Mouse (Mus musculus) MEL (cell line): ENCODE measurements around the gene Megf8. TPM values are rescaled to one million over a fixed set of nuclear protein-coding genes. Genes with fewer than 3 reads are reported as not detected.

ENCODE experiments used
- DNase-seq: peaks from one replicate; pipeline ENCODE4 v3.0.0; 2011; ENCODE audit warnings: low read depth, low spot score
- H3K27ac ChIP-seq: 2 replicates; pipeline ENCODE4 v1.5.1; 2012; ENCODE audit warnings: low read depth, mild to moderate bottlenecking, control low read depth, low read length, moderate library complexity; ENCODE audit not compliant: control insufficient read depth
- H3K27me3 ChIP-seq, 2 experiments: fragments of 150-350 bp in 1 of 2; sonication (generic) in 1 of 2; 2 replicates each; pipeline ENCODE4 v1.6.1; 2012; ENCODE audit warnings: low read length in 2 of 2, mild to moderate bottlenecking in 2 of 2, improper control_type of control experiment in 1 of 2, moderate library complexity in 1 of 2; ENCODE audit not compliant: insufficient read depth in 2 of 2, control insufficient read depth in 1 of 2
- H3K36me3 ChIP-seq, 2 experiments: 2 replicates each; pipeline ENCODE4 v1.6.1; 2012 to 2014; ENCODE audit warnings: low read length in 2 of 2, improper control_type of control experiment in 1 of 2, inconsistent platforms in 1 of 2, mild to moderate bottlenecking in 1 of 2; ENCODE audit not compliant: insufficient read depth in 2 of 2, control insufficient read depth in 1 of 2
- H3K4me1 ChIP-seq, 2 experiments: fragments of 150-350 bp in 1 of 2; sonication (generic) in 1 of 2; 2 replicates each; pipeline ENCODE4 v1.6.1; 2012; ENCODE audit warnings: low read length in 2 of 2, improper control_type of control experiment in 1 of 2, mild to moderate bottlenecking in 1 of 2; ENCODE audit not compliant: insufficient read depth in 2 of 2, control insufficient read depth in 1 of 2
- H3K4me3 ChIP-seq, 2 experiments: fragments of 150-350 bp in 1 of 2; sonication (generic) in 1 of 2; 2 replicates each; pipeline ENCODE4 v1.5.1; 2012; ENCODE audit warnings: low read depth in 2 of 2, low read length in 2 of 2, mild to moderate bottlenecking in 2 of 2, moderate library complexity in 2 of 2, control low read depth in 1 of 2, improper control_type of control experiment in 1 of 2; ENCODE audit not compliant: control insufficient read depth in 1 of 2, insufficient read depth in 1 of 2
- H3K79me2 ChIP-seq: 2 replicates; pipeline ENCODE4 v1.6.1; 2012; ENCODE audit warnings: mild to moderate bottlenecking, low read length, moderate library complexity; ENCODE audit not compliant: control insufficient read depth, poor library complexity, insufficient read depth
- H3K9ac ChIP-seq: 2 replicates; pipeline ENCODE4 v1.6.1; 2012; ENCODE audit warnings: low read depth, mild to moderate bottlenecking, control low read depth, low read length, moderate library complexity; ENCODE audit not compliant: control insufficient read depth, poor library complexity, severe bottlenecking
- H3K9me3 ChIP-seq: fragments of 150-350 bp; sonication (generic); replicated peaks from 2 replicates; pipeline ENCODE4 v1.6.1; 2012; ENCODE audit warnings: mild to moderate bottlenecking, low read length, improper control_type of control experiment, moderate library complexity; ENCODE audit not compliant: insufficient read depth
- BHLHE40 ChIP-seq: IDR thresholded peaks from 2 replicates; pipeline ENCODE4 v1.6.1; 2012; ENCODE audit warnings: low read depth, mild to moderate bottlenecking, inconsistent platforms, low read length, improper control_type of control experiment, borderline replicate concordance
- CHD1 ChIP-seq: IDR thresholded peaks from 2 replicates; pipeline ENCODE4 v1.6.1; 2012; ENCODE audit warnings: low read depth, mild to moderate bottlenecking, inconsistent platforms, low read length, improper control_type of control experiment
- CHD2 ChIP-seq: IDR thresholded peaks from 2 replicates; pipeline ENCODE4 v1.6.1; 2011; ENCODE audit warnings: low read length, improper control_type of control experiment
- E2F4 ChIP-seq: IDR thresholded peaks from 2 replicates; pipeline ENCODE4 v1.6.1; 2011; ENCODE audit warnings: low read depth, low read length, improper control_type of control experiment, borderline replicate concordance
- ETS1 ChIP-seq: IDR thresholded peaks from 2 replicates; pipeline ENCODE4 v1.6.1; 2012; ENCODE audit warnings: low read depth, mild to moderate bottlenecking, inconsistent platforms, low read length, improper control_type of control experiment, moderate library complexity
- GATA1 ChIP-seq: IDR thresholded peaks from 2 replicates; pipeline ENCODE4 v1.6.1; 2011; ENCODE audit warnings: low read depth, low read length, improper control_type of control experiment
- HCFC1 ChIP-seq: IDR thresholded peaks from 2 replicates; pipeline ENCODE4 v1.6.1; 2012; ENCODE audit warnings: low read depth, mild to moderate bottlenecking, inconsistent platforms, low read length, improper control_type of control experiment, moderate library complexity
- KAT2A ChIP-seq: conservative IDR thresholded peaks from 2 replicates; pipeline ENCODE4 v1.6.1; 2012; ENCODE audit warnings: low read depth, low read length, improper control_type of control experiment, inconsistent platforms
- MAZ ChIP-seq: IDR thresholded peaks from 2 replicates; pipeline ENCODE4 v1.6.1; 2012; ENCODE audit warnings: low read depth, mild to moderate bottlenecking, inconsistent platforms, low read length, improper control_type of control experiment
- MXI1 ChIP-seq: IDR thresholded peaks from 2 replicates; pipeline ENCODE4 v1.6.1; 2011; ENCODE audit warnings: mild to moderate bottlenecking, low read depth, low read length, improper control_type of control experiment
- MYB ChIP-seq: IDR thresholded peaks from 2 replicates; pipeline ENCODE4 v1.6.1; 2011; ENCODE audit warnings: mild to moderate bottlenecking, low read depth, low read length, improper control_type of control experiment
- MYC ChIP-seq: IDR thresholded peaks from 2 replicates; pipeline ENCODE4 v1.6.1; 2011; ENCODE audit warnings: low read depth, mild to moderate bottlenecking, low read length, improper control_type of control experiment, moderate library complexity
- NELFE ChIP-seq: IDR thresholded peaks from 2 replicates; pipeline ENCODE4 v1.6.1; 2011; ENCODE audit warnings: low read depth, low read length, improper control_type of control experiment
- POLR2AphosphoS5 ChIP-seq: IDR thresholded peaks from 2 replicates; pipeline ENCODE4 v1.6.1; 2012; ENCODE audit warnings: low read depth, borderline replicate concordance, mild to moderate bottlenecking, inconsistent platforms, low read length, moderate library complexity, mixed read lengths
- RAD21 ChIP-seq: IDR thresholded peaks from 2 replicates; pipeline ENCODE4 v1.6.1; 2011; ENCODE audit warnings: mild to moderate bottlenecking, low read depth, low read length, improper control_type of control experiment
- SIN3A ChIP-seq: IDR thresholded peaks from 2 replicates; pipeline ENCODE4 v1.6.1; 2012; ENCODE audit warnings: low read length, improper control_type of control experiment, inconsistent platforms
- SMC3 ChIP-seq: IDR thresholded peaks from 2 replicates; pipeline ENCODE4 v1.6.1; 2011; ENCODE audit warnings: low read depth, low read length, improper control_type of control experiment
- USF1 ChIP-seq: IDR thresholded peaks from 2 replicates; pipeline ENCODE4 v1.6.1; 2014; ENCODE audit warnings: low read depth, mild to moderate bottlenecking, inconsistent platforms, low read length, improper control_type of control experiment, moderate library complexity
- ZKSCAN1 ChIP-seq: IDR thresholded peaks from 2 replicates; pipeline ENCODE4 v1.6.1; 2012; ENCODE audit warnings: low read depth, mild to moderate bottlenecking, inconsistent platforms, low read length, improper control_type of control experiment, moderate library complexity
- ZMIZ1 ChIP-seq: IDR thresholded peaks from 2 replicates; pipeline ENCODE4 v1.6.1; 2012; ENCODE audit warnings: low read depth, mild to moderate bottlenecking, inconsistent platforms, low read length, improper control_type of control experiment, moderate library complexity
- polyA plus RNA-seq, 2 experiments: library from polyadenylated mRNA; stranded (reverse) in 1 of 2; unstranded in 1 of 2; fragments of >175 nt in 1 of 2; fragments of >200 nt in 1 of 2; gene quantifications; 2 replicates each; pipeline versions ENCODE4 v1.2.1 to v1.2.4; 2012; ENCODE audit warnings: low replicate concordance in 2 of 2, low read depth in 1 of 2; ENCODE audit not compliant: insufficient read length in 2 of 2, insufficient read depth in 1 of 2, missing spikeins in 1 of 2
- total RNA-seq: library from RNA; depleted of rRNA; stranded (reverse); fragments of 300-350 nt; gene quantifications from 2 replicates; pipeline ENCODE4 v1.2.3, GENCODE M21; 2012

Gene Megf8
- total and polyA plus RNA-seq, 3 experiments = 12.7 to 22.0 TPM; not detected in 1

DNA sequence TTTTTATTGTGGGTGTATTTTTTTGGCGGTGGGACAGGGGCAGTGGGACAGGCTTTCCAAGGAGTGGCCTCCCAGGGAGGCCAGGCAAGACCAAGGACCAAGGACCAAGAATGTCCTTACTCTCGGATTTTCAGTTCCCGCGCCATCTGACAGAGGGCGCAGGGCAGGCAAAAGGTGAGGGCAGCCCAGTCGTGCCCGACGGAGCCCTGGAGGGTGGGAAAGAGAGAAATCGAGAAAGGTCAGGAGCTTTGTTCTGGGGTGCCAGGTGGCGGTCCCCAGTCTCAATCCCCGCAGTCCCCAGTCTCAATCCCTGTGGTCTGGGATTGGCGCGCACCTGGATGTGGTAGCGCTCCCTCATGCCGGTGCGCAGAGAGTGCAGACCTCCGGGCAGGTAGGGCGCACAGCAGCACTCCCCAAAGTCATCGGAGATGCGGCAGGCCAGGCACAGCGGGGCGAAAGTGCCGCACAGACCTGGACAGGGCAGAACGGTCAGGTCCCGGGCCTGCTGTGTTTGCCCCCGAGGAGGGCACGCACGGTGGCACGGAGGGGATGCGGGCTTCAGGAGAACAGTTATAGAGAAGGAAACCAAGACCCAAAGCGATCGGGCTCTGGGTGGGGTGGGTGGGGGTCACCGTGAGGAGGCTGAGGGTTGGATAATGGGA lies 50.8 kb downstream of the Megf8 start:
- H3K4me1 ChIP-seq = 0 out of 4 replicates have a peak, but pooled peaks cover 0 to 3% of the 10 kb centered on the region in 2 experiments
- H3K27me3 ChIP-seq = no peaks in the 10 kb centered on the region
- H3K9me3 ChIP-seq = no peaks in the 10 kb centered on the region
- no peak for TF ChIP-seq CHD1
- TF ChIP-seq KAT2A = no peak
- no peak for TF ChIP-seq POLR2AphosphoS5
- TF ChIP-seq NELFE = no peak
- H3K36me3 ChIP-seq = no peaks in the 10 kb centered on the region
- no peak overlapping the region for H3K27ac ChIP-seq
- H3K9ac ChIP-seq = no peak overlapping the region
- no peak for DNase-seq
- no peaks in the 10 kb centered on the region for H3K79me2 ChIP-seq
- H3K4me3 ChIP-seq = no peak overlapping the region

DNA sequence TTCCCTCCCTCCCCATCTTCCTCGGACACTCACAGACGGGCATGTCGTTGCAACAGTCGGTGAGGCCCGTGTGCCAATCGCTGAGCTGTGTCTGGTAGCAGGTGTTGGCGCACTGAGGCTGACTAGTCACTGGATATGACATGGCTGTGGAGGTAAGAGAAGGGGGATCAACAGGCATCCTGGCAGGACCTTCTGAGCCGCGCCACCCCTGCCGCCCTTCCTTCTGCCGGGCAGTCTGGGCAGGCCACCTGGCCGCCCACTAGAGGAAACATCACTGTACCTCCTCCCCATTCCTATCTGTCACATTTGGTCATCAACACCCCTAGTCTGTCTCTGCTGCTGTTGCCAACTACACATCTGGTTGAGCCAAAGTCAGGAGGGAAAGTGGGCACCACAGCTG lies 51.4 kb downstream of the Megf8 start:
- Histone ChIP-seq H3K4me3 (no peak overlapping the region), H3K9me3 (no peaks in the 10 kb centered on the region), H3K36me3 (no peaks in the 10 kb centered on the region), H3K27ac (no peak overlapping the region), H3K79me2 (no peaks in the 10 kb centered on the region), H3K9ac (no peak overlapping the region), H3K4me1 (0 out of 4 replicates have a peak, but pooled peaks cover 0 to 3% of the 10 kb centered on the region in 2 experiments), H3K27me3 (no peaks in the 10 kb centered on the region)
- DNase-seq = no peak
- TF ChIP-seq SMC3 (no peak), GATA1 (no peak), MYB (no peak), HCFC1 (no peak), MAZ (no peak), RAD21 (no peak), ZMIZ1 (no peak), SIN3A (no peak), USF1 (no peak), E2F4 (no peak), NELFE (no peak), KAT2A (no peak), MXI1 (no peak), MYC (no peak), BHLHE40 (no peak), CHD2 (no peak), ZKSCAN1 (no peak), ETS1 (no peak)
